Mouse (Mus musculus) gastrocnemius, postnatal 14 days (tissue): ENCODE measurements around the gene Tigd3. TPM values are rescaled to one million over a fixed set of nuclear protein-coding genes. Genes with fewer than 3 reads are reported as not detected.
"Not testable (repeated sequence)": the region's sequence is repeated elsewhere in the genome, so short reads cannot be mapped to it uniquely, and the experiment has no call there.

Experiments used
- DNase-seq: peaks from one replicate; pipeline ENCODE4 v3.0.0; 2021; ENCODE audit warnings: mixed read lengths
- intact Hi-C: fragments of 180-260 bp; cut with DNase I; formaldehyde crosslinking; loops from one replicate; pipeline ENCODE4 v1.15.1; 2025; ENCODE audit warnings: low total_unique reads
- total RNA-seq, 2 experiments: library from RNA; stranded (reverse); gene quantifications; 2 replicates each; pipeline ENCODE4 v1.2.3; 2021

Tigd3 gene
- total RNA-seq, 2 experiments from 2014 or later = 0.42 to 0.66 TPM

DNA sequence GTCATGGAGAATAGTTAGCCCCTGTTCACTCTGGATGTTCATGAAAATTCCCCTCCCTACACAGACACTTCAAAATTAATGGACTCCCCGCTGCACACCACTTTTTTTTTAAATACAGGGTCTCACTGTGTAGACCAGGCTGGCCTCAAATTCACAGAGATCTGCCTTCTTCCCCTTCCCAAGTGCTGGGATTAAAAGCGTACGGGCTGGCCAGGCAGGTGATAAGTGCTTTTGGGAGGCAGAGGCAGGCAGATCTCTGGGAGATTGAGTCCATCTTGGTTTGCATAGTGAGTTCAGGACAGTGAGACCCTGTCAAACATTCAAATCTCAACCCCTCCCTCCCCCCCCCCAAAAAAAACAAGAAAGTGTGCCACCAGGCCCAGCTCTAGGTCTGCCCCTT, 29.0 kb upstream of the Tigd3 start:
- no peak for DNase-seq
- intact Hi-C loops = loop anchor here (2.0 kb wide), 1 partner anchor 34 kb away; no protein-coding TSS in a partner anchor

DNA sequence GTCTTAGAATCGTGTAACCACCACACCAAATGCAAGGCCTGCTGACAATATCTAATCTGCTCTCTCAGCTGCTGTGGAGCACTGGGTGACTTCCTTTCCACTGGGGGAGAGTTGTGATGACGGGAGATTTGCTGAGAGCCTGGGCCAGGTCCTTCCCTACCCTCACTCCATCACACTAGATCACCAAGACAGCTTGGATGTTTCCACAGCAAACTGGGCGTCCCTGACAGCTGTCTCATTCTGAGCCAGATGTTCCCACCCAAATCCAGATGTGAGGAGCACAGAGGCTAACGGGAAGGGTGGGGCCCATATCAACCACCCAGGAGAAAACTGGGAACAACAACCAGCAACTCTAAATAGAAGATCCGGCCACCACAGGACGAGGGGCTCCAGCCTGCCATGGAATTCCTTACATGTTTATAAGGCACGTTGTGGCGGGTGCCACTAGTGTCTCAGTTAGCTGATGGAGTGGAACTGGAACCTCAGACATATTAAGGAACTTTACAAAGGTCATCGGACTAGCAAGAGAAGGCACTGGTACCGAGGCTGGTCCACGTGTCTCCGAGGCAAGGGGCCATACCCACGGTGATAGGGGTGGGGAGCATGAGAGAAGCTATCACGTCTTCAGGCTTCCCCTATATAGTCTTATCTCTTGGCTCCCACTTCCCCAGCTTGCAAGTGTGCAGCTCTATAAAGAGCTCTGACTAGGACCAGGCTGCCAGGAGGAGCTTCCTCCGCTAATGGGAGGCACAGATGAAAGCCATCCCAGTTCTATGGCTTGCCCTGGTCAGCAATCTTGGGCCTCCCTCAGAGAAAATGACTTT, 28.4 kb upstream of the Tigd3 start:
- intact Hi-C loops = loop anchor here (2.0 kb wide), 1 partner anchor 34 kb away; no protein-coding TSS in a partner anchor
- peak; percentile 53 for DNase-seq

DNA sequence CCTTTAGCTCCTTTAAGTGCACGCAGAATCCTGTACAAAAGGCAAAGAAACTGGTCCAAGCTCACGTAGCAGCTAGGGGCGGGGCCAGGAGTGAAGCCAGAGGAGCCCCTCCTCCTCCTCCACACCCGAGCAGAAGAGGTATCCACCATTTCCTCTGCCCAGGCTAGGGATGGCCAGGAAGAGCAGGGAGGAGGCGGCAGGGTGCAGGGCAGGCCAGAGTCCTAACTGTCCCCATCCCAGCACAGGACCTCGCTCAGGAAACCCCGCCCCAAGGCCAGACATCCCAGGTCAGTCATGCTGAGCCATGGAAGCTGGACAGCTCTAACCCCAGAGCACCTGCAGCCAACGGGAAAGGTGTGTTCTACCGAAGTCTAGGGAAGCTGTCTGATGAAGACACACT, 27.8 kb upstream of the Tigd3 start:
- no peak for DNase-seq
- intact Hi-C loops = loop anchor here (2.0 kb wide), 1 partner anchor 35 kb away; no protein-coding TSS in a partner anchor

GRCm38 (mm10) chr19:5913007-5913719, 19.2 kb upstream of the Tigd3 start, which contains the start of gene Dpf2:
Dpf2 (minus strand) TSS chr19:5913010.
- no peak for DNase-seq
- intact Hi-C loops = loop anchor here (10.0 kb wide), 1 partner anchor 102 kb away; the partner anchor contains the start of gene Capn1

- peak; percentile 99 for DNase-seq
- intact Hi-C loops = loop anchor here (10.0 kb wide), 1 partner anchor 102 kb away; the partner anchor contains the start of gene Capn1
Observed at GRCm38 (mm10) chr19:5912103-5913006, 18.4 kb upstream of the Tigd3 start.

- no peak for DNase-seq
- intact Hi-C loops = loop anchor here (10.0 kb wide), 1 partner anchor 103 kb away; the partner anchor contains the start of gene Capn1
Observed at GRCm38 (mm10) chr19:5911430-5912102, 17.6 kb upstream of the Tigd3 start.

- DNase-seq = no peak
- intact Hi-C loops = loop anchor here (10.0 kb wide), 1 partner anchor 105 kb away; the partner anchor contains the start of gene Capn1
Observed at GRCm38 (mm10) chr19:5910221-5910620, 16.3 kb upstream of the Tigd3 start.

- DNase-seq = no peak
- intact Hi-C loops = no loop called here
Observed at GRCm38 (mm10) chr19:5907275-5907674, 13.3 kb upstream of the Tigd3 start.

- intact Hi-C loops = no loop called here
- no peak for DNase-seq
Observed at GRCm38 (mm10) chr19:5893282-5894001, 507 bp downstream of the Tigd3 start.

- intact Hi-C loops = no loop called here
Observed at GRCm38 (mm10) chr19:5892735-5893134, 1.2 kb downstream of the Tigd3 start.

DNA sequence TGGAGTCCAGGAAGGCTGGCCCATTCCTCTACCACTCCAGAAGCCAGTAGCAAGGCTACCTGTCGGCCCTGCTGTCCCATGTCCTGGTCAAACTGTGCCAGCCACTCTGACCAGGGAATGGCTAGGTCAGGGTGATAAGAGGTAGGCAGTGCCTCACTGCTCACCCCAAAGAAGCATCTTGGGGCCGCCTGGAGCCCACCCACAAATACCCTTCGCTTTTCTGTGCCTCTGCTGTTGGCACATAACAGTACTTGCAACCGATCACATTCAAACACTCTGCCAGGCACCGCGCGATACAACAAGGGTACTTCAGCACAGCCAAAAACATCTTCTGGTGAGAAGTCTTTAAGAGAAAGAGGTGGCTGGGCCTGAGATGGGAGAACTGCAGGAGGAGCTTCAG, 1.7 kb downstream of the Tigd3 start:
- DNase-seq = no peak
- intact Hi-C loops = no loop called here

More at GRCm38 (mm10) chr19:5892735-5893134, 1.2 kb downstream of the Tigd3 start:
- no peak for DNase-seq

GRCm38 (mm10) chr19:5891521-5892258, 2.3 kb downstream of the Tigd3 start:
- intact Hi-C loops = no loop called here

GRCm38 (mm10) chr19:5889211-5889610, 4.7 kb downstream of the Tigd3 start:
- intact Hi-C loops = no loop called here
- DNase-seq = no peak

More at GRCm38 (mm10) chr19:5891521-5892258, 2.3 kb downstream of the Tigd3 start:
- DNase-seq = no peak

DNA sequence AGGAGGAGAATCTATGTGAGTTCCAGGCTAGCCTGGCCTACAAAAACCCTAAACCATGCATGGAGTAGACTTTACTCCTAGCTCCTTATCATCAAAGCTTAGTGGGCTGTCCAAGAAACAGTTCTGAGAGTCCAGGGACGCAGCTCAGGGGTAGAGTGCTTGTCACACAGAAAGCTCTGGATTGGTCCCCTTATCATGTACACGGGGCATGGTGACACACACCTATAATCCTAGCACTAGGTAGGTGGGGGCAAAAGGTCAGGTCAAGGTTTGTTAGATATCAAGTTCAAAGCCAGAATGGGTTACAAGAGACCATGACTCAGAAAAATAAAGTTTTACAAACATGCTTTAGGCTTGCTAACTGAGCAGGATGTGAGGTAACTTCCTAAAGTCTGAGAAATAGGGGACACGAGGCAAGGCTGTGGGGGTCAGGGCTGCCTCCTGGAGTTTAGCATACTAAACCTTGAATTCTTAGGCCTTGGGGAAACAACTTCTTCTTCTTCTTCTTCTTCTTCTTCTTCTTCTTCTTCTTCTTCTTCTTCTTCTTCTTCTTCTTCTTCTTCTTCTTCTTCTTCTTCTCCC, 6.6 kb downstream of the Tigd3 start:
- DNase-seq = no peak
- intact Hi-C loops = no loop called here

DNA sequence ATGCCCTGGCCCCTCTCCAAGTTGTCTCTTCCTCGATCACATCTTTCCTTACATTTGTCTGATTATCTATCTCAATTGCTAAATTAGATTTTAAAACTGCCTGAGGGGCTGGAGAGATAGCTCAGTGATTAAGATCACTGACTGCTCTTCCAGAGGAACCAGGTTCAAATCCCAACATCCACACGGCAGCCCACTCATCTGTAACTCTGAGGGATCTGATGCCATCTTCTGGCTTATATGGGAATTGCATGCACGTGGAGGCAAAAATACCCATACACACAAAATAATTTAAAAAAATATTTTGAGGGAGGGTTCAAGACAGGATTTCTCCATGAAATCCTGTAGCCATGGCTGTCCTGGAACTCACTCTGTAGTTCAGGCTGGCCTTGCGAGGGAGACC, 8.1 kb downstream of the Tigd3 start:
- no peak for DNase-seq
- intact Hi-C loops = no loop called here

- intact Hi-C loops = loop anchor here (5.0 kb wide), 1 partner anchor 97 kb away; no protein-coding TSS in a partner anchor
- DNase-seq = no peak
Observed at GRCm38 (mm10) chr19:5883935-5884334, 10.0 kb downstream of the Tigd3 start.

GRCm38 (mm10) chr19:5882079-5882478, 11.9 kb downstream of the Tigd3 start:
- intact Hi-C loops = loop anchor here (5.0 kb wide), 1 partner anchor 95 kb away; no protein-coding TSS in a partner anchor
- not testable (repeated sequence) for DNase-seq
